Mouse (Mus musculus): ENCODE measurements at regions not wholly inside any gene's neighbourhood (a gene's known extent, or its start where the extent isn't known, plus 50 kb on each side); places are given as distances from the start of the nearest gene placed in this dataset.

DNA sequence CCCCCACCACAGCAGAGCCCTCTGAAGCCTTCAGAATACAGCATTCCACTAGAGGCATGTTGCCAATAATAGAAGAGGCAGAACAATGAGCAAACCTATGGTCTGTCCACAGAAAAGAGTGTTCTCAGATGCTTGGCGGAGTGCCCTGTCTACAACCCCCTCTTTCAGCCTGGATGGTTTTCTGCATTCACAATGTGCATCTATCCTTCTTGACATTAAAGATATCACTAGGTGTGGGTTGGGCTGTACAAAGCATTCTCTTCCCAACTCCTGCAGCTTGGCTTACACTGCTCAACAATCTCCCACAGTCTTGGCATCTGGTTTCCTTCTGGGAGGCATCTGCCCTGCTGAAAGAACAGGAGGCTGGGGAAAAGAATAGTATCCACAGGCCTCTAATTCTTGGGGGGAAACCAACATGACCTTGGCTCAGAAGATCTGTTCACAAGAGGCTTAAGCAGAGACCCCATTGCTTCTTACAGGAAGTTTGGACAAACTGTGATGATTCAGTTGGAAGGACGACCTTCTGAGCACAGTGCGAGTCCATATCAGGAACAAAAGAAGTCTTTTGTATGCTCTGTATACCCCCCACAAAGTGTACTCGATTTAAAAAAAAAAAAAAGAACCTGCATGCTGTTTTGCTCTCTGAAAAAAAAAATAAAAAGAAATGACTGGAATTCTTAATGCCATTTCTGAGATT lies 296.9 kb upstream of the Frg1 start:
- no peak for TF ChIP-seq CTCF (IDR thresholded peaks at IDR 0.05 in 2 of 3, conservative IDR thresholded peaks at IDR 0.05 in 1 of 3; ENCODE audit: control insufficient read depth in 1 of 3, insufficient read depth in 1 of 3, low read depth in 2 of 3, low read length in 3 of 3, poor library complexity in 1 of 3, severe bottlenecking in 1 of 3)
- no peak for TF ChIP-seq CHD2 (IDR thresholded peaks at IDR 0.05; ENCODE audit: low read length)
- TF ChIP-seq POLR2A (IDR thresholded peaks at IDR 0.05; ENCODE audit: control insufficient read depth in 1 of 2, insufficient read depth in 1 of 2, low read depth in 1 of 2, low read length in 2 of 2, poor library complexity in 1 of 2) = no peak
- no peak for TF ChIP-seq MEF2A (IDR thresholded peaks at IDR 0.05; ENCODE audit: extremely low read depth, insufficient replicate concordance, low read depth, low read length, poor library complexity, severe bottlenecking)
- TF ChIP-seq MAFK (IDR thresholded peaks at IDR 0.05; ENCODE audit: borderline replicate concordance, low read depth, low read length) = no peak
- TF ChIP-seq JUND (IDR thresholded peaks at IDR 0.05; ENCODE audit: low read depth, low read length) = no peak
- no peak for TF ChIP-seq USF2 (IDR thresholded peaks at IDR 0.05; ENCODE audit: borderline replicate concordance in 1 of 2, insufficient read depth in 1 of 2, low read depth in 1 of 2, low read length in 2 of 2)
- no peak for TF ChIP-seq GATA1 (IDR thresholded peaks at IDR 0.05; ENCODE audit: low read depth, low read length)
- no peak for TF ChIP-seq USF1 (IDR thresholded peaks at IDR 0.05; ENCODE audit: low read depth, low read length)
- no peak for TF ChIP-seq EP300 (IDR thresholded peaks at IDR 0.05; ENCODE audit: low read depth in 1 of 2, low read length in 2 of 2)
- no peak for TF ChIP-seq TBP (IDR thresholded peaks at IDR 0.05; ENCODE audit: low read depth, low read length)
